Mouse (Mus musculus): Measurements from ENCODE around the gene Gm9945. TPM values are rescaled to one million over a fixed set of nuclear protein-coding genes. Genes with fewer than 3 reads are reported as not detected.

Gene Gm9945
- polyA plus RNA-seq, 1 experiment from 2014 or later, result not detected

- 5% methylated on average over 71 of the region's 79 CpGs for WGBS
- no peaks in the 10 kb centered on the region for H3K36me3 ChIP-seq (ENCODE audit: control insufficient read depth, insufficient read depth, low read length)
- peak within 1 kb of the TSS; percentile 94 for H3K4me2 ChIP-seq (ENCODE audit: low read depth, low read length)
- no peaks in the 10 kb centered on the region for H3K27me3 ChIP-seq (replicated peaks; ENCODE audit: control insufficient read depth, insufficient read depth, low read length)
- H3K4me3 ChIP-seq (ENCODE audit: low read length), result peak within 1 kb of the TSS; percentile 85
- H3K9me3 ChIP-seq (ENCODE audit: control insufficient read depth, low read length), result no peaks in the 10 kb centered on the region
- H3K27ac ChIP-seq (ENCODE audit: low read length), result peak within 1 kb of the TSS; percentile 71
- peaks cover 26% of the 10 kb centered on the region for H3K4me1 ChIP-seq (ENCODE audit: control insufficient read depth, insufficient read depth, low read length)
- H3K9ac ChIP-seq (ENCODE audit: low read depth, low read length), result peak within 1 kb of the TSS; percentile 82
- peak; percentile 78 for ATAC-seq
These were observed 39.5 kb downstream of the Gm9945 start, which contains the start of gene Sept8 for GRCm38 (mm10) chr11:53519207-53520121. Gene Sept8, plus strand, starts transcription at chr11:53519257.

DNA sequence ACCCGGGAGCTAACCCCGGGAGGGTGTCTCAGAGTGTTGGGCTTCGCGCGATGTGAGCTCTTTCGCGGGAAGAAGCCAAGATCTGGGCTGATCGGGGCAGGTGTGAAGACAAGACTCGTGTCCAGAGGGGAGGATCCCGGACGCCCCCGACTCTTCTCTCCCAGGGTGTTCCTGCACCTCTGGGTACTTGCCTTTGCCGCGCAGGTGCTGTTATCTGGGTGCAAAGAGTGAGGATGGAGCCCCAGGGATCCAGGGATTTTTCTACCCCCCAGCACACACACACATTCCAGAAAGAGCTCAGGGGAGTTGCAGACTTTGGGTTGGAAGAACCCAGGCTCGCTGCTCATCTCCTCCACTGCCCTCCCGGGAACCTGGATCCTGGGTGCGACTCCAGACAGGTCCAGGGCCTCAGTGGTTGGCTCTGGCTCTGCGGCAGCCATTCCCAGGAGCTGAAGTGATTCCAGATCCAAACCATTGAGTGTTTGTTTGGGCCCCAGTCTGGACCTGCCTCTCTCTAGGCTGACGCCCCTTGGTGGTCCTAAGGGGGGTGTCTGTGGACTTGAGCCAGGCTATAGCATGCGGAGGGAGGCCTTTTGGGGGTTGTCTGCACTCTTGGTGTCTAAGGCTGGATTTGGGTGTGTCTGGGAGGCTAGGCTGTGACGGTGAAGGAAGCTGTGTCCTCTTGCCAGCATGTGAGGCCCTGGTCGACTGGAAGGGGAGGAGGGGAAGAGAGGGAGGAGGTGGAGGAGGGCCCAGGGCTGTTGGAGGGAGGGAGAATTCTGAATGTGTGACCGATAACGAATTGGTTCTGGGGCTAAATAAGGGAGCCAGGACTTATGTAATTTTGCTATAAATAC, 40.4 kb downstream of the Gm9945 start:
- no peaks in the 10 kb centered on the region for H3K27me3 ChIP-seq (replicated peaks; ENCODE audit: control insufficient read depth, insufficient read depth, low read length)
- peak; percentile 70 for ATAC-seq
- H3K4me2 ChIP-seq (ENCODE audit: low read depth, low read length), result peak overlapping the region; percentile 94
- H3K9ac ChIP-seq (ENCODE audit: low read depth, low read length), result peak overlapping the region; percentile 82
- peak overlapping the region; percentile 85 for H3K4me3 ChIP-seq (ENCODE audit: low read length)
- peaks cover 30% of the 10 kb centered on the region for H3K4me1 ChIP-seq (ENCODE audit: control insufficient read depth, insufficient read depth, low read length)
- WGBS, result 2% methylated on average over 24 of the region's 24 CpGs
- H3K36me3 ChIP-seq (ENCODE audit: control insufficient read depth, insufficient read depth, low read length), result no peaks in the 10 kb centered on the region
- peak overlapping the region; percentile 71 for H3K27ac ChIP-seq (ENCODE audit: low read length)
- H3K9me3 ChIP-seq (ENCODE audit: control insufficient read depth, low read length), result no peaks in the 10 kb centered on the region

DNA sequence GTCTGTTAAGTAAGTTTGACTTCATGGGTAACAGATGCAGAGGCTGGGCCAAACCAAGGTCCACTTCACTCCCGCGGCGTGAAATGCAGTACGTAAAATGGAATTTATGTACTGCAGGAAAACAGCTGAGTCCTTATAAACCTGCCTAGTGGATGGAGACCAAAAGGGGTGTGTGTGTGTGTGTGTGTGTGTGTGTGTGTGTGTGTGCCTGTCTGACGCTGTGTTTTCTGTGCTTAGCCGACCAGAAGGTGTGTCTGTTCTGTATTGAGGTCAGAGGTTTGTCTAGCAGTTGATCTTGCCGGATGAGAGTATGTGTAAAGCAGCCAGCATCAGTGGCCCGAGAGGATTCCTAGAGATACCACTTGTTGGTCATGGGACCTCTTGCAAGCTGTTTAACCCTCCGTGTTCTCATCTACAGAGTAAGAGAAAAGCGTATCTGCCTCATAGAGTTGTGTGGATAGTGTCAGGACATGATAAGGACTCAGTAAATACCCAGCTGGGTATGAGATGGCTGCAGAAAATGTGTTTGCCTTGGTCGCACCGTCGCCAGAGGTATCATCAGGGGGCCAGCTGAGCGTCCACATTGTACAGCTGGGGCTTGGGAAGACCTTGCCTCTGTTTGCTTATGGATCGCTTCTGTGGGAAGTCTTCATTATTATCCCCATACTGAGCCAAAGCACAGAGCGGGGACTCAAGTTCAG, 41.3 kb downstream of the Gm9945 start:
- H3K9ac ChIP-seq (ENCODE audit: low read depth, low read length), result peak overlapping the region; percentile 40
- WGBS, result 32% methylated on average over 16 of the region's 16 CpGs
- peak overlapping the region; percentile 94 for H3K4me2 ChIP-seq (ENCODE audit: low read depth, low read length)
- peaks cover 34% of the 10 kb centered on the region for H3K4me1 ChIP-seq (ENCODE audit: control insufficient read depth, insufficient read depth, low read length)
- H3K36me3 ChIP-seq (ENCODE audit: control insufficient read depth, insufficient read depth, low read length), result no peaks in the 10 kb centered on the region
- peak overlapping the region; percentile 85 for H3K4me3 ChIP-seq (ENCODE audit: low read length)
- ATAC-seq, result no peak
- peak overlapping the region; percentile 71 for H3K27ac ChIP-seq (ENCODE audit: low read length)
- no peaks in the 10 kb centered on the region for H3K27me3 ChIP-seq (replicated peaks; ENCODE audit: control insufficient read depth, insufficient read depth, low read length)
- H3K9me3 ChIP-seq (ENCODE audit: control insufficient read depth, low read length), result no peaks in the 10 kb centered on the region

- Histone ChIP-seq H3K9me3 (ENCODE audit: control insufficient read depth, low read length) (no peaks in the 10 kb centered on the region), H3K4me1 (ENCODE audit: control insufficient read depth, insufficient read depth, low read length) (peaks cover 34% of the 10 kb centered on the region), H3K4me2 (ENCODE audit: low read depth, low read length) (peak overlapping the region; percentile 94; the same call in 1 of the 2 replicates), H3K27ac (ENCODE audit: low read length) (no peak overlapping the region), H3K36me3 (ENCODE audit: control insufficient read depth, insufficient read depth, low read length) (no peaks in the 10 kb centered on the region), H3K4me3 (ENCODE audit: low read length) (0 out of 2 replicates have a peak overlapping the region, but pooled peaks have one; percentile 85), H3K27me3 (replicated peaks; ENCODE audit: control insufficient read depth, insufficient read depth, low read length) (no peaks in the 10 kb centered on the region), H3K9ac (ENCODE audit: low read depth, low read length) (peak overlapping the region; percentile 40; the same call in 1 of the 2 replicates)
- WGBS, result 65% methylated on average over 7 of the region's 7 CpGs
- no peak for ATAC-seq
These were observed 41.8 kb downstream of the Gm9945 start for GRCm38 (mm10) chr11:53521821-53522131.

- H3K4me1 ChIP-seq (ENCODE audit: control insufficient read depth, insufficient read depth, low read length), result peaks cover 34% of the 10 kb centered on the region
- H3K9ac ChIP-seq (ENCODE audit: low read depth, low read length), result no peak overlapping the region
- H3K27ac ChIP-seq (ENCODE audit: low read length), result no peak overlapping the region
- H3K36me3 ChIP-seq (ENCODE audit: control insufficient read depth, insufficient read depth, low read length), result no peaks in the 10 kb centered on the region
- no peaks in the 10 kb centered on the region for H3K9me3 ChIP-seq (ENCODE audit: control insufficient read depth, low read length)
- H3K27me3 ChIP-seq (replicated peaks; ENCODE audit: control insufficient read depth, insufficient read depth, low read length), result no peaks in the 10 kb centered on the region
- no peak overlapping the region for H3K4me2 ChIP-seq (ENCODE audit: low read depth, low read length)
- no peak overlapping the region for H3K4me3 ChIP-seq (ENCODE audit: low read length)
- ATAC-seq, result no peak
- WGBS, result 92% methylated on average over 3 of the region's 3 CpGs
These were observed 42.4 kb downstream of the Gm9945 start for GRCm38 (mm10) chr11:53522362-53522761.

GRCm38 (mm10) chr11:53522930-53523329, 43.0 kb downstream of the Gm9945 start:
- no peak for ATAC-seq
- H3K4me2 ChIP-seq (ENCODE audit: low read depth, low read length), result no peak overlapping the region
- no peak overlapping the region for H3K4me3 ChIP-seq (ENCODE audit: low read length)
- peaks cover 34% of the 10 kb centered on the region for H3K4me1 ChIP-seq (ENCODE audit: control insufficient read depth, insufficient read depth, low read length)
- H3K36me3 ChIP-seq (ENCODE audit: control insufficient read depth, insufficient read depth, low read length), result no peaks in the 10 kb centered on the region
- H3K9ac ChIP-seq (ENCODE audit: low read depth, low read length), result no peak overlapping the region
- no peaks in the 10 kb centered on the region for H3K27me3 ChIP-seq (replicated peaks; ENCODE audit: control insufficient read depth, insufficient read depth, low read length)
- H3K9me3 ChIP-seq (ENCODE audit: control insufficient read depth, low read length), result no peaks in the 10 kb centered on the region
- 44% methylated on average over 9 of the region's 9 CpGs for WGBS
- H3K27ac ChIP-seq (ENCODE audit: low read length), result no peak overlapping the region

DNA sequence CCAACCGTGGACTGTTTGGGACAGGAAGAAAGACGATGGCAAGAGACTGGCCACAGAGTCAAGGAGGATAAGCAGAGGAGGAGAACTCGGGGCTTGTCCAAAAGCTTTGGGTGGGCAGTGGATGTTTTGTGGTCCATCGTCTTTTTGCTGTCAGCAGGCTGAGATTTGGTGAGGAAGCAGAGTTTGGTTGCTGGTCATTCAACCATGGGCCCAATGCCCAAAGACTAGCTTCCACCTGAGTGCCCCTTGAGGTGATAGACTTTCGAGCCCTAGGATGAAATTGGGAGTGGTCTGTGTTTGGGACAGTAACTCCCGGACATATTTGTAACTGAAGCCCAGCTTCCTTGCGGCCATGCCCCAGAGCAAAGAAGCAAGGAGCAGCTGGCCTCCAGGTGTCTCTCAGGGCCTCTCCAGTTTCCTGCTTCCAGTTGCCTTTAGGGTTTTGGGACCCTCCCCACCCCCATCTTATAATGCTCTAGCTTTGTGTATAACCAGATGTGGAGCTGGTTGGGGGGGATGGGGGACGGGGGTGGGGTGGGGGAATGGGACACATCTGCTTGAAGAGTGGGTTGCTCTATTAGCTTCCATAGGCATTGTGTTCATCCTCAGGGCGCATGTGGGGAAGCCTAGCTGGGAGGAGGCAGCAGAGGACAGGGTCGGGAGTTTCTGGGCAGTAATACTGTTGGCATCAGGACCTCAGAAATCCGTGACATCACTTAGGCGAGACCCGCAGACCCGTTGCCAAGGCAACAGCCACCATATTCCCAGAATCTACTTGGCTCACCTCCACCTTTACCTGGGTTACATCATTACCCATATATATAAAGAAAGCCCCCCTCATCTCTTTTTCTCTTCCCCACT, 43.8 kb downstream of the Gm9945 start:
- 74% methylated on average over 14 of the region's 14 CpGs for WGBS
- no peak overlapping the region for H3K4me2 ChIP-seq (ENCODE audit: low read depth, low read length)
- no peak overlapping the region for H3K27ac ChIP-seq (ENCODE audit: low read length)
- ATAC-seq, result no peak
- no peaks in the 10 kb centered on the region for H3K36me3 ChIP-seq (ENCODE audit: control insufficient read depth, insufficient read depth, low read length)
- H3K27me3 ChIP-seq (replicated peaks; ENCODE audit: control insufficient read depth, insufficient read depth, low read length), result no peaks in the 10 kb centered on the region
- no peaks in the 10 kb centered on the region for H3K9me3 ChIP-seq (ENCODE audit: control insufficient read depth, low read length)
- H3K4me1 ChIP-seq (ENCODE audit: control insufficient read depth, insufficient read depth, low read length), result peaks cover 36% of the 10 kb centered on the region
- H3K4me3 ChIP-seq (ENCODE audit: low read length), result no peak overlapping the region
- no peak overlapping the region for H3K9ac ChIP-seq (ENCODE audit: low read depth, low read length)

DNA sequence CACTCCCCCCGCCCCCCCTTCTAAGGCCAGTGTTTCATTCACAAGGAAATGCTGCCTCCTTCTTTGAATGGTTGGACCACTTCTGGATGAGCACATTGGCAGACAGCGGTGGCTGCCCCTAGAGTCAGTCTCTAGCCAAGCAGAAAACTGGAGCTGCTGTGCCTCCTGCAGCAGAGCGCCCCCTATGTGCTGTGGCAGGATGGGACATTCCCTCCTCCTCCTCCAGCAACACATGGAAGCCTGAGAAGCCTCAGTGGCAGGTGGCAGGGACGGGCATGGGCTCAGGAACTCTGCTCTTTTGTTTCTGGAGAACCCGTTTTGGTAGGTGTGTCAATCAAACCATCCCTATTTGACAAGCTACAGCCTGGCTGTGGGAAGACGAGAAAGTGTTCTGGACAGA, 44.9 kb downstream of the Gm9945 start:
- Histone ChIP-seq H3K9me3 (ENCODE audit: control insufficient read depth, low read length) (no peaks in the 10 kb centered on the region), H3K4me3 (ENCODE audit: low read length) (no peak overlapping the region), H3K9ac (ENCODE audit: low read depth, low read length) (no peak overlapping the region), H3K27ac (ENCODE audit: low read length) (no peak overlapping the region), H3K36me3 (ENCODE audit: control insufficient read depth, insufficient read depth, low read length) (no peaks in the 10 kb centered on the region), H3K4me2 (ENCODE audit: low read depth, low read length) (no peak overlapping the region), H3K27me3 (replicated peaks; ENCODE audit: control insufficient read depth, insufficient read depth, low read length) (no peaks in the 10 kb centered on the region), H3K4me1 (ENCODE audit: control insufficient read depth, insufficient read depth, low read length) (peaks cover 35% of the 10 kb centered on the region)
- no peak for ATAC-seq
- 74% methylated on average over 6 of the region's 6 CpGs for WGBS

All from intestine, embryonic 16.5 days (tissue).